30 mouse cellular contexts compared by ENCODE assay signal in genomic region chr9:75366191-75366590, GRCm38 (mm10). TPM values are rescaled to one million over a fixed set of nuclear protein-coding genes. Genes with fewer than 3 reads are reported as not detected.
DNase-seq lines count a peak whose midpoint lies in the region; ATAC-seq and TF ChIP-seq lines count a peak whose summit lies in the region.
"Had no signal": no experiment of that assay in that cellular context is flagged by ENCODE, and none has a peak within 500 bp of the region (broad histone marks: within the 10 kb centered on the region; RNA-seq: fewer than 3 reads in every experiment).

No protein-coding gene starts in this region.

- H3K27me3 ChIP-seq in hindbrain, embryonic 16.5 days (replicated peaks; ENCODE audit: control insufficient read depth, insufficient read depth, low read length) = no peaks in the 10 kb centered on the region
- no peaks in the 10 kb centered on the region for H3K27me3 ChIP-seq in hindbrain, embryonic 13.5 days
- no peaks in the 10 kb centered on the region for H3K27me3 ChIP-seq in testis, adult 2 months (ENCODE audit: control insufficient read depth, insufficient read depth, low read length)
- H3K27me3 ChIP-seq: embryonic facial prominence, embryonic 15.5 days; limb, embryonic 15.5 days had no signal

- WGBS in hindbrain, embryonic 16.5 days = 72% methylated on average over 5 of the region's 5 CpGs
- WGBS in hindbrain, embryonic 13.5 days = 82% methylated on average over 5 of the region's 5 CpGs

- no peak overlapping the region for H3K4me2 ChIP-seq in hindbrain, embryonic 16.5 days (ENCODE audit: low read length)
- no peak overlapping the region for H3K4me2 ChIP-seq in hindbrain, embryonic 13.5 days
- H3K4me2 ChIP-seq: embryonic facial prominence, embryonic 15.5 days; limb, embryonic 15.5 days had no signal

- no peak for DNase-seq in testis, postnatal 10 days (ENCODE audit: low spot score)
- DNase-seq in Muller cell, postnatal 12 days (ENCODE audit: inconsistent ontology term) = peak; percentile 42
- peak; percentile 27 for DNase-seq in telencephalon, adult 2 months (ENCODE audit: low read depth, low spot score)
- no peak for DNase-seq in heart, adult 9 months (ENCODE audit: low spot score in 2 of 2)
- DNase-seq in gastrocnemius, postnatal 10 days = no peak
- DNase-seq: cerebellum, adult 9-10 months; forebrain, postnatal 0 days; kidney, adult 18-20 months; kidney, postnatal 10 days; left cerebral cortex, postnatal 4 days; lung, adult 18-20 months; lung, postnatal 10 days; right cerebral cortex, postnatal 14 days; spleen, adult 18-20 months; thymus, postnatal 25 days had no signal

- no peaks in the 10 kb centered on the region for H3K4me1 ChIP-seq in hindbrain, embryonic 16.5 days (ENCODE audit: control insufficient read depth, insufficient read depth, low read depth, low read length)
- H3K4me1 ChIP-seq in hindbrain, embryonic 13.5 days (replicated peaks) = no peaks in the 10 kb centered on the region; the same call in 1 of the 2 replicates
- H3K4me1 ChIP-seq in testis, adult 2 months (ENCODE audit: control insufficient read depth, insufficient read depth, low read length) = peaks cover 3% of the 10 kb centered on the region
- H3K4me1 ChIP-seq: embryonic facial prominence, embryonic 15.5 days; heart, embryonic 10.5 days; limb, embryonic 15.5 days; midbrain, embryonic 10.5 days had no signal

- no peak overlapping the region for H3K27ac ChIP-seq in hindbrain, embryonic 16.5 days (ENCODE audit: low read depth, low read length)
- H3K27ac ChIP-seq in hindbrain, embryonic 13.5 days = no peak overlapping the region
- H3K27ac ChIP-seq in testis, adult 2 months (ENCODE audit: control insufficient read depth, insufficient read depth, low read depth, low read length) = peak overlapping the region; percentile 61
- H3K27ac ChIP-seq: embryonic facial prominence, embryonic 15.5 days; heart, embryonic 10.5 days; limb, embryonic 15.5 days; midbrain, embryonic 10.5 days had no signal

- ATAC-seq in hindbrain, embryonic 16.5 days = 0 out of 2 replicates have a peak, but pooled peaks have one; percentile 37
- no peak for ATAC-seq in hindbrain, embryonic 13.5 days (ENCODE audit: low FRiP score)
- ATAC-seq: forebrain, postnatal 0 days had no signal

- no peak for TF ChIP-seq CTCF in testis, adult 2 months (IDR thresholded peaks at IDR 0.05; ENCODE audit: control insufficient read depth, insufficient read depth, insufficient replicate concordance, low read depth, low read length)

- no peak for TF ChIP-seq POLR2A in testis, adult 2 months (IDR thresholded peaks at IDR 0.05; ENCODE audit: control insufficient read depth, low read depth, low read length)

- no peak overlapping the region for H3K4me3 ChIP-seq in hindbrain, embryonic 16.5 days (ENCODE audit: low read length)
- no peak overlapping the region for H3K4me3 ChIP-seq in hindbrain, embryonic 13.5 days
- H3K4me3 ChIP-seq in testis, adult 2 months (ENCODE audit: control insufficient read depth, low read depth, low read length) = no peak overlapping the region
- H3K4me3 ChIP-seq: embryonic facial prominence, embryonic 15.5 days; heart, embryonic 10.5 days; limb, embryonic 15.5 days; midbrain, embryonic 10.5 days had no signal

- no peaks in the 10 kb centered on the region; the same call in 1 of the 2 replicates for H3K9me3 ChIP-seq in hindbrain, embryonic 16.5 days (ENCODE audit: control insufficient read depth, low read length)
- peaks cover 8% of the 10 kb centered on the region for H3K9me3 ChIP-seq in hindbrain, embryonic 13.5 days
- H3K9me3 ChIP-seq: embryonic facial prominence, embryonic 15.5 days; heart, embryonic 10.5 days; limb, embryonic 15.5 days had no signal

- H3K36me3 ChIP-seq in hindbrain, embryonic 16.5 days (ENCODE audit: control insufficient read depth, insufficient read depth, low read length) = no peaks in the 10 kb centered on the region
- H3K36me3 ChIP-seq in hindbrain, embryonic 13.5 days = no peaks in the 10 kb centered on the region
- no peaks in the 10 kb centered on the region for H3K36me3 ChIP-seq in testis, adult 2 months (ENCODE audit: control insufficient read depth, insufficient read depth, low read length)
- H3K36me3 ChIP-seq: embryonic facial prominence, embryonic 15.5 days; heart, embryonic 10.5 days; limb, embryonic 15.5 days; midbrain, embryonic 10.5 days had no signal

- no peak overlapping the region for H3K9ac ChIP-seq in hindbrain, embryonic 16.5 days (ENCODE audit: low read depth, low read length)
- H3K9ac ChIP-seq in hindbrain, embryonic 13.5 days = no peak overlapping the region
- H3K9ac ChIP-seq: embryonic facial prominence, embryonic 15.5 days; forebrain, postnatal 0 days; limb, embryonic 15.5 days had no signal

RNA-seq across cellular contexts. Expression of gene Bcl2l10, which starts 18.6 kb away (rescaled TPM):
- not detected in 2 replicates for polyA plus RNA-seq in hindbrain, embryonic 16.5 days (2015; fragmentation: Nextera tagmentation; extraction: Ambion mirVana)
- polyA plus RNA-seq in hindbrain, embryonic 13.5 days (2015; fragmentation: Nextera tagmentation; extraction: Ambion mirVana) = not detected in 2 replicates
- polyA plus RNA-seq in testis, adult 2 months (2012; rRNA removed) = 0.08 TPM in 1 of 2 replicates, not detected in the other
- not detected for total RNA-seq in gastrocnemius, postnatal 10 days (2021)
- total RNA-seq: common myeloid progenitor, adult 5-6 weeks; forebrain, postnatal 0 days; gastrocnemius, adult 18-20 months; gastrocnemius, postnatal 4 days; hematopoietic stem cell, adult 5-6 weeks; layer of hippocampus, postnatal 10 days had no signal
- polyA plus RNA-seq: embryonic facial prominence, embryonic 15.5 days; forebrain, embryonic 11.5 days; forebrain, postnatal 0 days; heart, embryonic 10.5 days; heart, embryonic 16.5 days; limb, embryonic 15.5 days; midbrain, embryonic 10.5 days; neural tube, embryonic 11.5 days had no signal

RNA-seq across cellular contexts. Expression of gene Mapk6, which starts 43.6 kb away (rescaled TPM):
- 142 and 147 TPM in 2 replicates for polyA plus RNA-seq in hindbrain, embryonic 16.5 days (2015; fragmentation: Nextera tagmentation; extraction: Ambion mirVana)
- 178 and 184 TPM in 2 replicates for polyA plus RNA-seq in hindbrain, embryonic 13.5 days (2015; fragmentation: Nextera tagmentation; extraction: Ambion mirVana)
- 204 and 209 TPM in 2 replicates for polyA plus RNA-seq in testis, adult 2 months (2012; rRNA removed)
- 10 to 100 TPM; 36.7 to 44.2 TPM for total RNA-seq in gastrocnemius, postnatal 10 days (2021)

Comparison
In these comparisons a context has a peak if more than half of its experiments do, and no peak if none do; other contexts are left out.
1. DNase-seq: peak in Muller cell, postnatal 12 days (single experiment) and telencephalon, adult 2 months (single experiment); none in testis, postnatal 10 days (single experiment), heart, adult 9 months (0 of 2) and gastrocnemius, postnatal 10 days (single experiment).